Comparison of ENCODE assay signal across 15 mouse cellular contexts in the genomic region with DNA sequence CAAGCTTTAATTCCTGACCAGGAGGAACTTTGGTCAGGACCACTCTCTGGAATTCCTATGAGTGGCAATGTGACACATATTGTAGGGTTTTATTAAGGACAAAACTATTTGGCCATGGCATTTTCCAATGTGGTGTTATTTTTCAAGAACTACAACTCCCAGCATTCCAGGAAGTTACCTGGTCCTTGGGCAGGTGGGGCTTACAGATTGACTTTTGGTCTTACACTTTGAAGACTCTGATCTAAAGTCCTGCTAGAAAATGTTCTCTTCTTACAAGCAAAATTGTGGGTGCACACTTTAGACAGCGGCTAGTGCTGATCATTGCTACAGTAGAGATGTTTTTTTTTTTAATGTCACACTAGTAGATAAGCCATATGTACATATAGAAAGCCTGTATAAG. TPM values are rescaled to one million over a fixed set of nuclear protein-coding genes. Genes with fewer than 3 reads are reported as not detected.
DNase-seq lines count a peak whose midpoint lies in the region.
"Had no signal": no experiment of that assay in that cellular context is flagged by ENCODE, and none has a peak within 500 bp of the region (broad histone marks: within the 10 kb centered on the region; RNA-seq: fewer than 3 reads in every experiment).

No protein-coding gene starts in this region.

- DNase-seq in heart, adult 11 months: peak; percentile 41
- DNase-seq in heart, adult 8-10 months (ENCODE audit: low spot score): no peak
- peak; percentile 12 to 22 for DNase-seq in kidney, adult 8-10 months
- DNase-seq in kidney, adult 11 months: no peak
- peak; percentile 14 to 27 for DNase-seq in kidney, postnatal 36 days
- DNase-seq in kidney, postnatal 4 days: no peak
- DNase-seq: adrenal gland, adult 8-10 months; adrenal gland, postnatal 14 days; adrenal gland, postnatal 36 days; B cell, adult 2 months; cerebellum, adult 11-12 months; cerebellum, adult 2 months; cerebellum, adult 9-10 months; cerebellum, postnatal 10 days; cerebellum, postnatal 25 days had no signal

RNA-seq across cellular contexts. Expression of gene Fam107b, which starts 48.2 kb away (rescaled TPM):
- total RNA-seq in heart, adult 8-10 months (2022): 1 to 10 TPM; 3.8 to 4.6 (median 4.1) TPM

Comparison
In these comparisons a context has a peak if more than half of its experiments do, and no peak if none do; other contexts are left out.
1. DNase-seq: peak in heart, adult 11 months (single experiment), kidney, adult 8-10 months (2 of 2) and kidney, postnatal 36 days (2 of 2); none in heart, adult 8-10 months (single experiment), kidney, adult 11 months (single experiment) and kidney, postnatal 4 days (0 of 2).